In the genomic region with DNA sequence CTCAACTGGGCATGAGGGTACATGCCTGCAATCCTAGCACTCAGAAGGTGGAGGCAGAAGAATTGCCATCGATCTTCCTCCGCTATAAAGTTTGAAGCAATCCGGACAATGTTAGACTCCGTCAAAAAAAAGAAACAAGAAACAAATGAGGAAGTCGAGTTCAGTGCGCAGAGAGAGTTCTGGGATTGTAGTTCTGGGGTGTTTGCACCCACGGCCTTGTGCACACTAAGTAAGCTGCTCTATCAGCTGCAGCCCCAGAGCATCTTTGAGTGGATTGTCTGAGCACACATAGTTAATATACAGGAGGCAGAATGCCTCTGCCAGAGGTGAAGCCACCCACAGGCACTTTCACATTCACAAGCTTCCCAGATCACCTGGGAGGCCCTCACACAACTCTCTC, we compare ENCODE assay signal across 20 mouse cellular contexts. TPM values are rescaled to one million over a fixed set of nuclear protein-coding genes. Genes with fewer than 3 reads are reported as not detected.
DNase-seq lines count a peak whose midpoint lies in the region; ATAC-seq and TF ChIP-seq lines count a peak whose summit lies in the region.
"Had no signal": no experiment of that assay in that cellular context is flagged by ENCODE, and none has a peak within 500 bp of the region (broad histone marks: within the 10 kb centered on the region; RNA-seq: fewer than 3 reads in every experiment).

No protein-coding gene starts in this region.

- peaks cover 2% of the 10 kb centered on the region for H3K27me3 ChIP-seq in midbrain, embryonic 11.5 days (ENCODE audit: control insufficient read depth, insufficient read depth, low read length)
- peaks cover 34% of the 10 kb centered on the region; the same call in 1 of the 2 replicates for H3K27me3 ChIP-seq in midbrain, embryonic 13.5 days
- peaks cover 93% of the 10 kb centered on the region for H3K27me3 ChIP-seq in CH12.LX (replicated peaks)
- H3K27me3 ChIP-seq in forebrain, postnatal 0 days (ENCODE audit: insufficient read depth, low read length), result no peaks in the 10 kb centered on the region
- H3K27me3 ChIP-seq in midbrain, embryonic 14.5 days (ENCODE audit: control insufficient read depth, insufficient read depth, low read length), result no peaks in the 10 kb centered on the region
- H3K27me3 ChIP-seq: Patski had no signal

- TF ChIP-seq RAD21 in CH12.LX (IDR thresholded peaks at IDR 0.05; ENCODE audit: low read depth, low read length), result no peak

- no peaks in the 10 kb centered on the region for H3K36me3 ChIP-seq in midbrain, embryonic 11.5 days (ENCODE audit: control insufficient read depth, insufficient read depth, low read length)
- H3K36me3 ChIP-seq in midbrain, embryonic 13.5 days, result no peaks in the 10 kb centered on the region
- H3K36me3 ChIP-seq in CH12.LX (replicated peaks in 1 of 2; ENCODE audit: control insufficient read depth in 1 of 2, insufficient read depth in 1 of 2, low read length in 1 of 2), result no peaks in the 10 kb centered on the region
- H3K36me3 ChIP-seq in forebrain, postnatal 0 days (ENCODE audit: insufficient read depth), result no peaks in the 10 kb centered on the region
- H3K36me3 ChIP-seq in midbrain, embryonic 14.5 days (ENCODE audit: control insufficient read depth, insufficient read depth, low read length), result no peaks in the 10 kb centered on the region
- H3K36me3 ChIP-seq: embryonic facial prominence, embryonic 10.5 days; heart, embryonic 13.5 days; hindbrain, embryonic 12.5 days had no signal

- H3K79me2 ChIP-seq in CH12.LX (replicated peaks; ENCODE audit: control insufficient read depth, extremely low read depth, insufficient read depth, poor library complexity, severe bottlenecking), result no peaks in the 10 kb centered on the region

- H3K9ac ChIP-seq in midbrain, embryonic 11.5 days (ENCODE audit: low read length), result no peak overlapping the region
- no peak overlapping the region for H3K9ac ChIP-seq in midbrain, embryonic 13.5 days (replicated peaks)
- no peak overlapping the region for H3K9ac ChIP-seq in CH12.LX (ENCODE audit: insufficient read depth, low read depth)
- H3K9ac ChIP-seq in forebrain, postnatal 0 days, result no peak overlapping the region
- H3K9ac ChIP-seq in midbrain, embryonic 14.5 days (replicated peaks; ENCODE audit: low read length), result no peak overlapping the region

- no peak for TF ChIP-seq EP300 in CH12.LX (IDR thresholded peaks at IDR 0.05; ENCODE audit: low read length)

- H3K4me2 ChIP-seq in midbrain, embryonic 11.5 days, result no peak overlapping the region
- no peak overlapping the region for H3K4me2 ChIP-seq in midbrain, embryonic 13.5 days (replicated peaks)
- peak overlapping the region; percentile 22; the same call in 1 of the 2 replicates for H3K4me2 ChIP-seq in CH12.LX (ENCODE audit: insufficient read depth, low read depth, poor library complexity, severe bottlenecking)
- no peak overlapping the region for H3K4me2 ChIP-seq in forebrain, postnatal 0 days (ENCODE audit: low read depth)
- H3K4me2 ChIP-seq in midbrain, embryonic 14.5 days (ENCODE audit: low read length), result no peak overlapping the region

- TF ChIP-seq POLR2A in CH12.LX (IDR thresholded peaks at IDR 0.05; ENCODE audit: low read depth, low read length), result no peak

- no peaks in the 10 kb centered on the region for H3K9me3 ChIP-seq in midbrain, embryonic 11.5 days (ENCODE audit: control insufficient read depth, low read length)
- no peaks in the 10 kb centered on the region for H3K9me3 ChIP-seq in midbrain, embryonic 13.5 days
- H3K9me3 ChIP-seq in CH12.LX (replicated peaks; ENCODE audit: low read length), result peaks cover 7% of the 10 kb centered on the region
- H3K9me3 ChIP-seq in forebrain, postnatal 0 days (ENCODE audit: low read length), result no peaks in the 10 kb centered on the region
- no peaks in the 10 kb centered on the region for H3K9me3 ChIP-seq in midbrain, embryonic 14.5 days (ENCODE audit: control insufficient read depth, low read length)
- H3K9me3 ChIP-seq: embryonic facial prominence, embryonic 10.5 days; forebrain, embryonic 13.5 days; heart, embryonic 13.5 days; hindbrain, embryonic 12.5 days had no signal

- no peak overlapping the region for H3K27ac ChIP-seq in midbrain, embryonic 11.5 days (ENCODE audit: low read depth, low read length)
- H3K27ac ChIP-seq in midbrain, embryonic 13.5 days, result no peak overlapping the region
- H3K27ac ChIP-seq in CH12.LX (ENCODE audit: insufficient read depth, low read depth), result no peak overlapping the region
- H3K27ac ChIP-seq in brown adipose tissue, adult 24 weeks (replicated peaks; ENCODE audit: low read depth, low read length), result 0 out of 2 replicates have a peak overlapping the region, but pooled peaks have one; percentile 40
- no peak overlapping the region for H3K27ac ChIP-seq in forebrain, postnatal 0 days (ENCODE audit: low read depth, low read length)
- no peak overlapping the region for H3K27ac ChIP-seq in midbrain, embryonic 14.5 days (replicated peaks; ENCODE audit: low read depth, low read length)
- H3K27ac ChIP-seq: forebrain, embryonic 13.5 days; hindbrain, embryonic 12.5 days had no signal

- peaks cover 12% of the 10 kb centered on the region for H3K4me1 ChIP-seq in midbrain, embryonic 11.5 days (ENCODE audit: control insufficient read depth, insufficient read depth, low read length)
- H3K4me1 ChIP-seq in midbrain, embryonic 13.5 days (replicated peaks), result peaks cover 16% of the 10 kb centered on the region
- H3K4me1 ChIP-seq in CH12.LX (ENCODE audit: control insufficient read depth in 1 of 2, insufficient read depth in 2 of 2), result peaks cover 15 to 48% of the 10 kb centered on the region in 2 experiments
- H3K4me1 ChIP-seq in brown adipose tissue, adult 24 weeks (ENCODE audit: control insufficient read depth, insufficient read depth, insufficient read length, low read length), result peaks cover 9% of the 10 kb centered on the region; the same call in 1 of the 2 replicates
- peaks cover 7% of the 10 kb centered on the region; the same call in 1 of the 2 replicates for H3K4me1 ChIP-seq in forebrain, postnatal 0 days (ENCODE audit: insufficient read depth)
- peaks cover 9% of the 10 kb centered on the region for H3K4me1 ChIP-seq in midbrain, embryonic 14.5 days (ENCODE audit: control insufficient read depth, insufficient read depth, low read length)

- H3K4me3 ChIP-seq in midbrain, embryonic 11.5 days (ENCODE audit: low read depth, low read length), result no peak overlapping the region
- H3K4me3 ChIP-seq in midbrain, embryonic 13.5 days (replicated peaks), result no peak overlapping the region
- H3K4me3 ChIP-seq in CH12.LX (replicated peaks in 1 of 3; ENCODE audit: low read depth in 2 of 3, low read length in 2 of 3, poor library complexity in 1 of 3), result no peak overlapping the region
- H3K4me3 ChIP-seq in brown adipose tissue, adult 24 weeks (ENCODE audit: insufficient read depth, low read depth, low read length), result no peak overlapping the region
- H3K4me3 ChIP-seq in forebrain, postnatal 0 days (ENCODE audit: low read depth, low read length), result no peak overlapping the region
- H3K4me3 ChIP-seq in midbrain, embryonic 14.5 days (replicated peaks; ENCODE audit: low read depth, low read length), result no peak overlapping the region

- WGBS in midbrain, embryonic 11.5 days, result 81% methylated on average over 7 of the region's 7 CpGs
- WGBS in midbrain, embryonic 13.5 days, result 84% methylated on average over 7 of the region's 7 CpGs
- WGBS in forebrain, postnatal 0 days, result 82% methylated on average over 7 of the region's 7 CpGs
- 83% methylated on average over 7 of the region's 7 CpGs for WGBS in midbrain, embryonic 14.5 days

- TF ChIP-seq CTCF in CH12.LX (conservative IDR thresholded peaks at IDR 0.05 in 1 of 2, IDR thresholded peaks at IDR 0.05 in 1 of 2; ENCODE audit: low read depth in 2 of 2, low read length in 2 of 2), result no peak
- TF ChIP-seq CTCF in forebrain, postnatal 0 days (IDR thresholded peaks at IDR 0.05; ENCODE audit: low read depth), result no peak

- ATAC-seq in midbrain, embryonic 11.5 days (ENCODE audit: low FRiP score), result no peak
- no peak for ATAC-seq in midbrain, embryonic 13.5 days
- no peak for ATAC-seq in forebrain, postnatal 0 days
- ATAC-seq in midbrain, embryonic 14.5 days (ENCODE audit: low FRiP score, low TSS enrichment), result no peak
- ATAC-seq: activated CD4-positive, CD25-positive, alpha-beta regulatory T cell, adult 4 months; inflammation-experienced regulatory T-cells, adult 6 months had no signal

- dilution Hi-C loops in CH12.LX (cut with MboI; ENCODE audit: extremely low pct_ligation_motif_present, extremely low pct_unique_long_range_greater_than_20kb, low sequenced_read_pairs), result no loop called here

- in situ Hi-C loops in CH12.LX (cut with MboI; ENCODE audit: low pct_ligation_motif_present, low pct_unique_long_range_greater_than_20kb, low sequenced_read_pairs), result no loop called here

- DNase-seq in midbrain, embryonic 11.5 days (ENCODE audit: low spot score, missing footprints), result peak; percentile 70
- DNase-seq in CH12.LX (ENCODE audit: extremely low read depth), result no peak
- DNase-seq in forebrain, postnatal 0 days, result no peak
- DNase-seq in midbrain, embryonic 14.5 days, result no peak
- DNase-seq in thymus, postnatal 14 days, result no peak
- DNase-seq: adrenal gland, adult 2 months; adrenal gland, postnatal 25 days; gastrocnemius, adult 2 months; gastrocnemius, postnatal 25 days; heart, postnatal 36 days had no signal

RNA-seq across cellular contexts. Expression of gene Fosb, which starts 8.8 kb away (rescaled TPM):
- 0.04 TPM in 1 of 2 replicates, not detected in the other for polyA plus RNA-seq in midbrain, embryonic 11.5 days (2014; fragmentation: Nextera tagmentation; extraction: Ambion mirVana)
- polyA plus RNA-seq in midbrain, embryonic 13.5 days (2015; fragmentation: Nextera tagmentation; extraction: Ambion mirVana), result not detected in 2 replicates
- total RNA-seq in CH12.LX (2012; rRNA removed), result 0.08 and 0.13 TPM in 2 replicates
- not detected in 2 replicates for total RNA-seq in CH12.LX (2014; rRNA removed)
- 0.27 and 0.56 TPM in 2 replicates for polyA plus RNA-seq in CH12.LX (2012; ENCODE audit: insufficient read length, low read depth)
- 2.7 and 48.0 TPM in 2 replicates for polyA plus RNA-seq in brown adipose tissue, adult 24 weeks (2012; ENCODE audit: insufficient read depth, insufficient read length, missing spikeins)
- total RNA-seq in forebrain, postnatal 0 days (2014; rRNA removed), result 1.6 and 5.1 TPM in 2 replicates
- polyA plus RNA-seq in forebrain, postnatal 0 days (2015; fragmentation: Nextera tagmentation; extraction: Ambion mirVana), result 0.28 and 0.36 TPM in 2 replicates
- polyA plus RNA-seq in midbrain, embryonic 14.5 days (2014; fragmentation: Nextera tagmentation; extraction: Ambion mirVana), result not detected in 2 replicates
- polyA plus RNA-seq: embryonic facial prominence, embryonic 10.5 days; hindbrain, embryonic 12.5 days had no signal

RNA-seq across cellular contexts. Expression of gene Ercc1, which starts 25.9 kb away (rescaled TPM):
- polyA plus RNA-seq in midbrain, embryonic 11.5 days (2014; fragmentation: Nextera tagmentation; extraction: Ambion mirVana), result 111 and 118 TPM in 2 replicates
- polyA plus RNA-seq in midbrain, embryonic 13.5 days (2015; fragmentation: Nextera tagmentation; extraction: Ambion mirVana), result 84.1 and 91.9 TPM in 2 replicates
- total RNA-seq in CH12.LX (2012; rRNA removed), result 27.7 and 31.1 TPM in 2 replicates
- total RNA-seq in CH12.LX (2014; rRNA removed), result 25.3 and 26.9 TPM in 2 replicates
- polyA plus RNA-seq in CH12.LX (2012; ENCODE audit: insufficient read length, low read depth), result 28.2 and 29.8 TPM in 2 replicates
- 32.6 and 38.4 TPM in 2 replicates for polyA plus RNA-seq in brown adipose tissue, adult 24 weeks (2012; ENCODE audit: insufficient read depth, insufficient read length, missing spikeins)
- total RNA-seq in forebrain, postnatal 0 days (2014; rRNA removed), result 56.6 and 73.6 TPM in 2 replicates
- 80.5 and 81.0 TPM in 2 replicates for polyA plus RNA-seq in forebrain, postnatal 0 days (2015; fragmentation: Nextera tagmentation; extraction: Ambion mirVana)
- 78.9 and 97.7 TPM in 2 replicates for polyA plus RNA-seq in midbrain, embryonic 14.5 days (2014; fragmentation: Nextera tagmentation; extraction: Ambion mirVana)

RNA-seq across cellular contexts. Expression of gene Rtn2, which starts 36.3 kb away (rescaled TPM):
- polyA plus RNA-seq in midbrain, embryonic 11.5 days (2014; fragmentation: Nextera tagmentation; extraction: Ambion mirVana), result 48.5 and 53.2 TPM in 2 replicates
- 97.4 and 102 TPM in 2 replicates for polyA plus RNA-seq in midbrain, embryonic 13.5 days (2015; fragmentation: Nextera tagmentation; extraction: Ambion mirVana)
- total RNA-seq in CH12.LX (2012; rRNA removed), result 0.72 and 1.0 TPM in 2 replicates
- total RNA-seq in CH12.LX (2014; rRNA removed), result 0.43 and 0.56 TPM in 2 replicates
- polyA plus RNA-seq in CH12.LX (2012; ENCODE audit: insufficient read length, low read depth), result 0.76 and 0.80 TPM in 2 replicates
- polyA plus RNA-seq in brown adipose tissue, adult 24 weeks (2012; ENCODE audit: insufficient read depth, insufficient read length, missing spikeins), result 14.9 and 16.6 TPM in 2 replicates
- 154 and 163 TPM in 2 replicates for total RNA-seq in forebrain, postnatal 0 days (2014; rRNA removed)
- polyA plus RNA-seq in forebrain, postnatal 0 days (2015; fragmentation: Nextera tagmentation; extraction: Ambion mirVana), result 126 and 136 TPM in 2 replicates
- 100.0 and 101 TPM in 2 replicates for polyA plus RNA-seq in midbrain, embryonic 14.5 days (2014; fragmentation: Nextera tagmentation; extraction: Ambion mirVana)
- total RNA-seq: granulocyte monocyte progenitor cell, adult 5-6 weeks had no signal
- polyA plus RNA-seq: activated CD4-positive, CD25-positive, alpha-beta regulatory T cell, adult 4 months; inflammation-experienced regulatory T-cells, adult 6 months had no signal

RNA-seq across cellular contexts. Expression of gene Ppm1n, which starts 38.8 kb away (rescaled TPM):
- 0.18 and 0.50 TPM in 2 replicates for polyA plus RNA-seq in midbrain, embryonic 11.5 days (2014; fragmentation: Nextera tagmentation; extraction: Ambion mirVana)
- 0.34 and 0.88 TPM in 2 replicates for polyA plus RNA-seq in midbrain, embryonic 13.5 days (2015; fragmentation: Nextera tagmentation; extraction: Ambion mirVana)
- total RNA-seq in CH12.LX (2012; rRNA removed) (not detected in 2 replicates), CH12.LX (2014; rRNA removed) (not detected in 2 replicates)
- not detected in 2 replicates for polyA plus RNA-seq in CH12.LX (2012; ENCODE audit: insufficient read length, low read depth)
- polyA plus RNA-seq in brown adipose tissue, adult 24 weeks (2012; ENCODE audit: insufficient read depth, insufficient read length, missing spikeins), result not detected in 2 replicates
- total RNA-seq in forebrain, postnatal 0 days (2014; rRNA removed), result 2.3 and 3.2 TPM in 2 replicates
- polyA plus RNA-seq in forebrain, postnatal 0 days (2015; fragmentation: Nextera tagmentation; extraction: Ambion mirVana), result 0.69 and 1.1 TPM in 2 replicates
- 0.62 and 1.2 TPM in 2 replicates for polyA plus RNA-seq in midbrain, embryonic 14.5 days (2014; fragmentation: Nextera tagmentation; extraction: Ambion mirVana)
- total RNA-seq: adrenal gland, adult 2 months; adrenal gland, postnatal 25 days; gastrocnemius, postnatal 25 days; granulocyte monocyte progenitor cell, adult 5-6 weeks; heart, postnatal 36 days had no signal
- polyA plus RNA-seq: embryonic facial prominence, embryonic 10.5 days; heart, embryonic 13.5 days had no signal

RNA-seq across cellular contexts. Expression of gene Cd3eap, which starts 40.6 kb away (rescaled TPM):
- 15.1 and 15.4 TPM in 2 replicates for polyA plus RNA-seq in midbrain, embryonic 11.5 days (2014; fragmentation: Nextera tagmentation; extraction: Ambion mirVana)
- 19.6 and 20.4 TPM in 2 replicates for polyA plus RNA-seq in midbrain, embryonic 13.5 days (2015; fragmentation: Nextera tagmentation; extraction: Ambion mirVana)
- total RNA-seq in CH12.LX (2012; rRNA removed), result 22.6 and 33.2 TPM in 2 replicates
- 14.4 and 15.9 TPM in 2 replicates for total RNA-seq in CH12.LX (2014; rRNA removed)
- polyA plus RNA-seq in CH12.LX (2012; ENCODE audit: insufficient read length, low read depth), result 36.8 and 36.9 TPM in 2 replicates
- polyA plus RNA-seq in brown adipose tissue, adult 24 weeks (2012; ENCODE audit: insufficient read depth, insufficient read length, missing spikeins), result 3.3 and 5.5 TPM in 2 replicates
- total RNA-seq in forebrain, postnatal 0 days (2014; rRNA removed), result 12.1 and 15.5 TPM in 2 replicates
- polyA plus RNA-seq in forebrain, postnatal 0 days (2015; fragmentation: Nextera tagmentation; extraction: Ambion mirVana), result 19.4 and 21.6 TPM in 2 replicates
- polyA plus RNA-seq in midbrain, embryonic 14.5 days (2014; fragmentation: Nextera tagmentation; extraction: Ambion mirVana), result 16.4 and 18.9 TPM in 2 replicates
